Mouse (Mus musculus) adipocyte (in vitro differentiated cells): ENCODE data around the gene Sufu.
A peak's percentile ranks its signal among the peaks of the same experiment; 100 is the strongest.

ENCODE experiments used
- DNase-seq: peaks from one replicate; pipeline ENCODE4 v3.0.0-alpha.2; 2016; ENCODE audit warnings: low spot score

Gene Sufu

DNA sequence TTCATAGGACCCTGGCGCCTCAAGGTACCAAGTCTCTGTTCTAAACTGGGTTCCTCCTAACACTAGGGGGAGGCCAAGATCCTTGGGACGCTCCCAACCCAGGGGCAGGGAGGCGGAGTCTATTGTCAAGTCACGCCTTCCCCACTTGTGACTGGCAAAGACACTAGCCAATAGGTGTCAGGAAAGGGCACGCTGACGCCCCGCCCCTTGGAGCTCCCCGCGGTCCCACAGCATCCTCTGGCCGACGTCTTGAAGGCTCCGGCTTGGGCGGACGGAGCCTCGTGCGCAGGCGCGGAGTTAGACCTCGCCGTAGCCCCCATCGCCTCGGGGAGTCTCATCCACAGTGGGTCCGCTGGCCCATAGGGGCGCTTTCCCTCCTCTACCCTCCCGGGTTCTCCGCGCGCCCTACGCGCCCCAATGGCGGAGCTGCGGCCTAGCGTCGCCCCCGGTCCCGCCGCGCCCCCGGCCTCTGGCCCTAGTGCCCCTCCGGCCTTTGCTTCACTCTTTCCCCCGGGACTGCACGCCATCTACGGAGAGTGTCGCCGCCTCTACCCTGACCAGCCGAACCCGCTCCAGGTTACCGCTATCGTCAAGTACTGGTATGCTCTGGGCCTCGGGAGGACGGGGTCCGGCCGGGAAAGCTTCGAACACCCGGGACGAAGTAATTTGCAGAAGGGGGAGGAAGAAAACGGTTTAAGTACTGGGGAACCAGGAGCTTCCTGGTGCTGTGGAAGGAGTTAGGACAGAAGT lies at the start of gene Sufu:
Sufu (plus strand) TSS at position 211 of the 750 bp plus-strand sequence.
- DNase-seq = peak; percentile 99

DNA sequence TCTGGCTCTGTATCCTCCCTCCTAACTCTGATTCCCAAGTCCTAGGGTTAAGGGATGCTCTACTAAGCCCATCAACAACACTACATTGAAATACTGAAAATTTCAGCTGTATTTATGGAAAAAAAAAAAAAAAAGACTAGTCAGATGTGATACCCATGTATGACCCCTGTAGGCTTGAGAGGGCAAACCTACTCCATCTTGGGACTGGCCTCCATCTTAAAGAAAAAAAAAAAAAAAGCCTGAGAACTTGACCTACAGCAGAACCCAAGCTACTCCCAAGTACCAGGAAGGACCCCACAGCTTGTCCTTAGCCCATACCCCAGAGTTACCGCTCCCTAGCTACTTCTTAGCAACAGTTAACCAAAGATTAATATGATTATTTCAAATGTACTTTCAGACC lies 49.5 kb upstream of the Sufu start:
- no peak for DNase-seq

DNA sequence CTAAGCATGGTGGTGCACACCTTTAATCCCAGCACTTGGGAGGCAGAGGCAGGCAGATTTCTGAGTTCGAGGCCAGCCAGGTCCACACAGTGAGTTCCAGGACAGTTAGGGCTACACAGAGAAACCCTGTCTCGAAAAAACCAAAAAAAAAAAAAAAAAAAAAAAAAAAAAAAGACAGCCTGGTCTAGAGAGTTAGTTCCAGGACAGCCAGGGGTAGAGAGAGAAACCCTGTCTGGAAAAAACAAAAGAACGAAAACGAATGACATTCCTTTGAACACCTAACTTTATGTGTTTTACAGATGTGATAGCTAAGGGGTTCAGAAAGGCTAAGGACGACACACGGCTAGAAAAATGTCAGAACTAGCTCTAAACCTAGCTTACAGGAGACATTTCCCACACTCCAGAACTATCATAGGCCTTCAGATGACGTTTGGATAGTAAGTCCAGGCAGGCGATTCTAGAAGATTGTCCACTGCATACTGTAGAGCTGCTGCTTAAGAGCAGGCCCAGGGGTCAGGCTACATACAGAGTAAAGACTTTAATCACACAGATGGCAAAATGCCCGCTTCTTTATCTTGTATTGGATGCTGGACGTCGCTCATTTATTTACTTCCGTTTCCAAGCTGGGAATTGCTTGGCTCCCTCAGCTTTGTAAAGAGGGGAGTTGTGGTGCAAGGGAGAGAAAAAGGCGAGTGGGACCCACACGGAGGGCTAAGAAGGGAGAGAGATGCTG lies 48.6 kb upstream of the Sufu start:
- DNase-seq = peak; percentile 53

DNA sequence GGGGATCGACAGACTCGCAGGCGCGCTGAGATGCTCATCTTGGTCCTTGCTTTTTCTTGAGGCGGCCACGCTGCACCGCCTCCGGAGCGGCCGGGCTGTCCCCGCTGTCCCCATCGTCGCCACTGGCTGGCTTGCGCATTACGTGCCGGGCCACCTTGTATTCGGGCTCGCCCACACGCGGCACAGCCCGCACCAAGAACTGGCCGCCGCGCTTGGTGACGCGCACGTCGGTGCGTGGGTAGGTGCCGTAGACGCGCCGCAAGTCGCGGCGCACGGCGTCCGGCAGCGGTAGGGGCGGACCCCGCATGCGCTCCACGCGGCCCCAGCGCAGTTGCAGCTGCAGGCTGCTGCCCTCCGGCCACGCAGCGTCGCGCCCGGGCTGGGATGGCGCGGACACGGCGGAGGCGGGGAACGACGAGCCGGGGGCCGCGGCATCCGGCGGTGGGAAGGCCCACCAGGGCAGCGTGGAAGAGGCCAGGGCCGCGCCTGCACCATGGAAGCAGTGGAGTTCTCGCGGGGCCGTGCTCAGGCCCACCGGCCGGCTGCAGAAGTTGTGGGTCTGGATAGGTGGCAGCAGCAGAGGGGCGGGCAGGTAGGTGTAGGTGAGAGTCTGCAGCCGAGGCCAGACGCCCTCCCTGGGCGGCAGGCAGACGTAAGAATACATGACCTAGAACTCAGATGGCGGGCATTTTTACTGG lies 47.8 kb upstream of the Sufu start:
- DNase-seq = peak; percentile 50

DNA sequence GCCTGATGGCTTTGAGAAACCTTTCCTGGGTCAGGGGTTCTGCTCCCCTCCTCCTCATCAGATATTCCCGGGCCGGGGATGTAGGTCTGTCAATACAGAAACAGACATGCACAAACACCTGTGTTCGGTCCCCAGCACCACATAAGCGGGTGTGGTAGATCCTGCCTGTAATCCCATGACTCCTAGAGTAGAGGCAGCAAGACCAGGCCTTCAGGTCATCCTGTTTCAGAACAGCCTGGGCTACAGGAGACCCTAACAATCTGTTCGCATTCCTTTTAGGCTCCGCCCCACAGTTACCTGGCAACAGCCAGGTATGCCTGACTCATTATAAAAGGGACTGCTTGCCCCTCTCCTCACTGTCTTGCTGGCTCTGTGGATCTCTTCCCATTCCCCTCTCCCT lies 47.1 kb upstream of the Sufu start:
- no peak for DNase-seq

DNA sequence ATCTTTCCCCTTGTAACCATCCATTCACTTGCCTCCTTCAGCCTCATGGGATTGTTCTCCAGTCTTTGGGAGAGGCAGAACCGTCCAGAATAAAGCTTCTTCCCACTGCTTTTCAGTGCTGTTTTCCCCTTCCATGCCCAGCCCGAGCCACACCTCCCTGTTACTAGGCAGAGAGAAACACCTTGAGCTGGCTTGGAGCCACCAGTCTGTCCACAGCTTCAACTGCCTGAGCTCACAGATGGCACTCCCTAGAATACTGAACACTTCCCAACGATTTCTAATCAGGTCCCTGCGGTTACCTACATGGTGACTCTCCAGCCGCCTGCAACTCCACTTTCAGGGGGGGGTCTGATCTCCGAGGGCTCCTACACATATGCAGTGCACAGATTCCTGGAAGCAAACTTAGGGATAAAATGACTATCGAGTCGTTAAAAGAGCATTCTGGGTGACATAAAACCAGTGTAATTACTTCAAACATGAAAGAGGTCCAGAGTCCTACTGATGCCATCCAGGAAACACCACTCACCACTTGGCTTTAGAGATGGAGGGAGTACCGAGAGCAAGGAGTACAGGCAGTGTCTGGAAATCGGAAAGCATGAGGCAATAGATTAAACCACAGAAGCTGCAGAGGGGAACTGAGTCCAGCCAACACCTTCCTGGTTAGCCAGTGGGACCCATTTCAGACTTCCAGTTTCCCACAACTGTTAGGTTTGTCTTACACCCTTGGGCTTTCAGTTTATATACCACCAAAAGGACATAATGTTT lies 46.3 kb upstream of the Sufu start, which contains the start of gene 2310034G01Rik:
2310034G01Rik (minus strand) TSS at position 135 of the 765 bp plus-strand sequence.
- no peak for DNase-seq

DNA sequence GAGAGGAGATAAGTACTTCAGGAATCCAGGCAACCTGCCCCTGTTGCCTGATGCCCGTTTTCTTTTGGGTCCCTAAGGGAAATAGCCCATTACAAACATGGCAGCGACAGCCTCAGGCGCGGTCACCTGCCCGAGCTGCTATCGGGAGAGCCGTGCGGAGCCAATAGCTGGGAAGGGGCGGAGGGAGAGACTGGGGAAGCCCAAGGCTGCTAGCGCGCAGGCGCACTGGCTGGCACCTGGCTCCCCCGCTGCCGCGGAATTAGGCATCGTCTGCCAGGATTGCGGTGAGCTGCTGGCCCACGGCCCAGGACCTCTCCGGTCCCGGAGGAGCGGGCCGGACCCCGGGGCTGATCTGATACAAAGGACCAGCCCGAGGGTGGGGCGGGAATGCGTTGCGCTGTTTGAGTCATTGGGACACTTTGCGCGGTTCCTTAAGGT lies 40.0 kb upstream of the Sufu start:
- no peak for DNase-seq

DNA sequence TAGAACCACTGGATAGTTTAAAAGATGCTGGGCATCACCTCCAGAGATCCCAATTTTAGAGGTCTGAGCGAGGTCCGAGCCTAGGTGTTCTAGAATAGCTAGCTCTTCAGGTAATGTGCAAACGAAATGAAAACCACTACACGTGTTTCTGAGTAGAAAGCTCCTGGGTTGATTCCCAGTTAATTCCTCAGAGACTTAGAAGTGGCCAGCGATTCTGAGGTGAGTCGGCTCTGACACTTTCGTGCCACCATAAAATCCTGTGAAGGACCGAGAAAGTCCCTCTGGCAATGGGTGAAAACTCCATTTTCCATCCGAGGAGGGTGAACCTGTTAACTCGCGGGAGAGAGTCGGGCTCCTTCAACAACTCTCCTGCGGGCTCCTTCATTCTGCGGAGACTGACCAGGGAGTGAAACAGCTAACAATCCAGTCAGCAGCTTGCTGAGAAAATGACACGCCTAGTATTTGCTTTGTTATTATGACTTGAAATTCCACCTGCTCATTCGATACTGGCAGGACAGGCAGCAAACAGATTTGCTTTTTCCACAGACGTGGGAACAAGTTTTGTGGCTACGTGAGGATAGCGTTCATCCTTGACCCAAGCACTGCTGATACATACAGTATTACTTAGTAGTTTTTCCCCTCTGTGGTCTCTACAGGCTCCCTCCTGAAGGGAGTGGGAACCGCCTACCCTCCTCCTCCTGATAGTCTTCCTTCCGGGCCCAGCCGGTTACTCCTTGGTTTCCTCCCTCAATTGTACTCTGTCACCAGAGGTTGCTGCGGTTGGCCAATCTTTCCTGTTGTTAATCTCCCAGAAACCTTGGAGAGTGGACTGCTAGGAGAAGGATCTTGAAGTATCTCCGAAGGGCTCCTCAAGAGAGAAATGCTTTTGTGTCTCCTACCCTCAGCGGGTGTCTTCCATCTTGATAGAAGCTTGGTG lies 39.1 kb upstream of the Sufu start:
- no peak for DNase-seq

GRCm38 (mm10) chr19:46358381-46358780 lies 38.3 kb upstream of the Sufu start:
- no peak for DNase-seq

- DNase-seq = no peak
These were observed 34.6 kb upstream of the Sufu start for GRCm38 (mm10) chr19:46362104-46362503.

DNA sequence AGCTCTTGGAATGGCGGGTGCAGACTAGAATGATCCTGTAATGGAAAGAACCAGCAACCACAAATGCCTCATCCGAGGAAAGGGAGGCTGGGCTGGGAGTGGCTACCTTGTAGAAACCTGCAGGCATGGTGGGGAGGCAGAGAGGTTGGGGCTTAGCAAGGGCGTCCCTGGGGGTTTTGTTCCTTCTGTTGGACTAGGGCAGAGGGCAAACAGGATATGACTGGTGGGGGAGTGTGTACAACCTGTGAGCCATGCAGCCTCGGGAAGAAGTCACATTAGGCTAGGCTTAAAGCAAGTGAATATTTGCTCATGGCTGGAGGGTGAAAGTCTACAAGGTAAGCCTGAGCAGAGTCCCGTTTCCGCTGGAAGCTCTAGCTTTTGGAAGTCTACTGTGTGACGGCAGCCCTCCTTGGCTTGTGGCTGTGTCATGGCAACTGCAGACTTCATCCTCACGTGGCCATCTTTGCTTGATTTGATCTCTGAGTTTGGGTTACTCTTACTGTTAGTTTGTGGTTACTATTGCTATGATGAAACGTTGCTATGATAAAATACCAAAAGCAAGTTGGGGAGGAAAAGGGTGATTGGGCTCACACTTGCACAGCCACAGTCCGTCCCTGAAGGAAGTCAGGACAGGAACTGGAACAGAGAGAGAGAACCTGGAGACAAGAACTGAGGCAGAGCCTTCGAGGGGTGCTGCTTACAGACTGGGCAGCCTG lies 33.2 kb upstream of the Sufu start:
- no peak for DNase-seq

DNA sequence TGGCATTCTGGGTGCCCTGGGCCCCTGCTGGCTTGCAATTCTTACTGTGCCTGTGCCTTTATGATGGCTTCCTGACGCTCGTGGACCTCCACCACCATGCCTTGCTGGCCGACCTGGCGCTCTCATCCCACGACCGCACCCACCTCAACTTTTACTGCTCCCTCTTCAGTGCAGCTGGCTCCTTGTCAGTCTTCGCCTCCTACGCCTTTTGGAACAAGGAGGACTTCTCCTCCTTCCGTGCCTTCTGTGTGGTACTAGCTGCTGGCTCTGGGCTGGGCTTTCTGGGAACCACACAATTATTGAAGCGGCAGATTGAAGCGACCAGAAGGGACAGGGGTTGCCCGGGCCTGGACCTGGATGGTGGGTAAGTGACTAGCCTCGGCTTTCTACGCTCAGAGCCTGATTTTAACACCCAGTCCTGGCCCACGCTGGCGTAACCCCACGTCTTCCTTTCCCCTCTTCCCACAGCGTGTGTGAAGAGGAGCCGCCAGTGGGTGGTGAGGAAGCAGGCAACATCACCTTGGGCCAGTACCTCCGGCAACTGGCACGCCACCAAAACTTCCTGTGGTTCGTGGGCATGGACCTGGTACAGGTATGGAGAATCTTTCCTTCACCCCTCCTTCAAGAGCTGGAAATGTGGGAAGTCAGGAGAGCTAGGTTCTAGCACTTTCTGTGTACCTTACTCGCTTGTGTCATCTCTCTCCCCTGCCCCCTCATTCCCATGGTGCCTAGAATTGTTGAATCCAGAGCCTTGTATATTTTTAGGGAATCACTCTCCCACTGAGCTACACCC lies 28.7 kb upstream of the Sufu start:
- DNase-seq = no peak

DNA sequence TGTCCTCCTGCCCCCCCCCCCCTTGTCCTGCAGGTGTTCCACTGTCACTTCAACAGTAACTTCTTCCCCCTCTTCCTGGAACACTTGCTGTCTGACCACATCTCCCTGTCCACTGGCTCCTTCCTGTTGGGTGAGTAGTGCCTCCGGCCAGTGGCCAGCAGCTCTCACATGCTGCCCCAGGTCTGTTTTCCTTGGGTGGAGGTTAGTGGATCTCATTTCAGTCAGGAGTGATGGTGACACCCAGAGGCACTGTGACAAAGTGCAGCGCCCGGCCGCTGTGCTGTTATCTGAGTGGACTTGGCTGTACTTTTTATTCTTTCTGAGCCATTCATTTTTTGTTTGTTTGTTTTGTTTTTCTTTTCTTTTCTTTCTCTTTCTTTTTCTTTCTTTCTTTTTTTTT lies 27.5 kb upstream of the Sufu start:
- peak; percentile 89 for DNase-seq

GRCm38 (mm10) chr19:46374477-46375088 lies 22.1 kb upstream of the Sufu start:
- DNase-seq = no peak

DNA sequence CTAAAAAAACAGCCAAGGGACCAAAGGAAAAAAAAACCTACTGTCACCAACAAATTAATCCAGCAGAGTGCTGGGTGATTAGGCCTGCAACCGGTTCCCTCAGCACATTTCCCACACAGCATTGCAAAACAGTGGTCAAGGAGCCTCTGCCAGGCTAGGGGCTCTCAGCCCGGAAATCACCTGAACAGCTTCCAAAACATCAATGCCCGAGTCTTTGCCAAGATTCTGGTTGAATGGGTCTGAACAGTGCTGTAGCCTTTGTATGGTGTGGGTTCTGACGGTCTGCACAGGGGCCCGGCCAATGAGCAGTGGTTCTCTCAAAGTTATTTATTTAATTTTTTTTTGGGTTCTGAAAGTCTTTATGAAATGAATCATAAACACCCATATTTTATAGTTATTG lies 21.2 kb upstream of the Sufu start:
- peak; percentile 68 for DNase-seq

GRCm38 (mm10) chr19:46375891-46376290 lies 20.8 kb upstream of the Sufu start:
- DNase-seq = no peak

DNA sequence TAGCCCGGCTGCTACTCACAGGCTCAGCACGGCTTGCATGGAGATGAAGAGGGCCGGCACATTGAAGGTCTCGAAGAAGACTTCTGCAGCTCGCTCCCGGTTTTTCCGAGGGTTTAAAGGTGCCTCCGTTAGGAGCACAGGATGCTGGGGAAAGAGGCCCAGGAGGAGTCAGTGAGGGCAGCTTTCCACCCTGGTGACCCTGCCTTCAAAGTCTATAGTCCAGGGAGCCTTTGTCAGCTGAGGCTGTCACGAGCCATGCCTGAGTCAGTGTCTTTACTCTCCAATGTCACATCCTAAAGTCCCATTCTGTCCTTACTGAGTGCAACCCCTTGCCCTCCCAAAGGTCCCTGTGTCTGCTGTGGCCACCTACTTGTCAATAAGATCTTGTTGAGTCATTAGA lies 14.4 kb upstream of the Sufu start:
- no peak for DNase-seq

DNA sequence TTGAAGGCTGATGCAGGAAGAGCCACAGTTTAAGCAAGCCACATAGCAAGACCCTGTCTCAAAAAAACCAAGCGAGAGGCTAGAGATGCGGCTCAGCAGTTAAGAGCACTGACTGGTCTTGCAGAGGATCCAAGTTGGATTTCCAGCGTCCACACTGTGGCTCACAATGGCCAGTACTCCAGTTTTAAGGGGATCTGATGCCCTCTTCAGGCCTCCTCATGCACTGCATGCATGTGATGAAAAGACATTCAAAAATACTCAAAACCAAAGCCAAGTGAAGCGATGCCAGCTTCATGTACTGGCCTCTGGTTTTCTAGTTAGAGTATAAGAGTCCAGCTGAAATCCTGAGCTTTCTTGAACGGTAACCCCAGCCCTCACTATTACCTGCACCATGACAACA lies 6.8 kb upstream of the Sufu start:
- DNase-seq = peak; percentile 44

DNA sequence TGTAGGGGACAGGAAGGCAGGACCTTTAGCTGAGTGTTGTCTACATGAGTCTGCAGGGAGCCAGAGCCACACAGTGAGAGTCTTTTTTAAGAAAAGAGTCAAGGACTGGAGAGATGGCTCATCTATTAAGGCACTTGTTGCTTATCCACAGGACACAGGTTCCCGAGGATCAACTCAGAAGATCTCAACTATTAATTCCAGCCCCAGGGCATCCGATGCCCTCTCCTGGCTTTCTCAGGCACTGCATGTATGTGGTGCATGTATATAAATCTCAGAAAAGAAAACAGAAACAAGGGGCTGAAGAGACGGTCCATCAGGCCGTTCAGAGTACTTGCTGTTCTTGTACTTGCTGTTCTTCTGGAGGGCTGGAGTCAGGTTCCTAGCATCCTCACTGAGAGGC lies 4.7 kb upstream of the Sufu start:
- peak; percentile 61 for DNase-seq
